Mouse (Mus musculus): Measurements from ENCODE around the gene Gpd2.

Gpd2 gene

DNA sequence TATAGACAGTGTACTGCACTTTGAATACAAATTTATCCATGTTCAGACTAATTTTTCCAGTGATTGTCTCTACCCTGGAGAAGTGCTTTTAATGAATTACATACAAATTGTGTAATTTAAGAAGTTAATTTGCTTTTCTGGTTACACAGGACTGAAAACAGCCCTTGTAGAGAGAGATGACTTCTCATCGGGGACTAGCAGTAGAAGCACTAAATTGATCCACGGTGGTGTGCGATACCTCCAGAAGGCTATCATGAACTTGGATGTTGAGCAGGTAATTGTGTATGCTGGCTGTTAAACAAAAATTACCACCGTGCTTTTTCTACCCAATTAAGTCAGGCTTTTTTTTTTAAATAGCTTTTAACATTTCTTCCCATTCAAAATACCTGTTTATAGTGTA lies 66.8 kb downstream of the Gpd2 start:
- no peak for DNase-seq

DNA sequence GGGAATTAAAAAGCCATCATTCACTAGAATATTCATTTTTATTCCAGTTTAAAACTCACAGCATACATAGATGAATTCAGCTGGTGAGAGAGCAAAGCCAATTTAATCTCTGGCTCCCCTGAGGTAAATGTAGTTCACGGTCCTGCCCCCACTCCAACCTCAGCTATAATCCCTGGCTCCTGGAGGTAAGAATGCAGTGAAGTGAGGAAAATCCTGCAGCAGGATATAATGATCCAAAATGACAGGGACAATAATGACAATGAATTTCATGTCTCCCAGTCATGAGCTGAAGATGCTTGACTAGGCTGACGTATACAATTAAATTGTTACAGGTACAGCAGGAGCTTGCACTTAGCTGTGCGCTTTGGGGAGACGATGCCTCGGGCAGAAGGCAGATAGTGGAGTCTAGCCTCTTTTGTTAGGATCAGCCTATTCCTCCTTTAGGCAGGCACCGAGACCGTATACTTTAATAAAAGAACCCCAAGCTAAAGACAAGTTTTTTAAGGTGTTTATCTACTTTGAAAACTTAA lies 74.9 kb downstream of the Gpd2 start:
- no peak for DNase-seq

DNA sequence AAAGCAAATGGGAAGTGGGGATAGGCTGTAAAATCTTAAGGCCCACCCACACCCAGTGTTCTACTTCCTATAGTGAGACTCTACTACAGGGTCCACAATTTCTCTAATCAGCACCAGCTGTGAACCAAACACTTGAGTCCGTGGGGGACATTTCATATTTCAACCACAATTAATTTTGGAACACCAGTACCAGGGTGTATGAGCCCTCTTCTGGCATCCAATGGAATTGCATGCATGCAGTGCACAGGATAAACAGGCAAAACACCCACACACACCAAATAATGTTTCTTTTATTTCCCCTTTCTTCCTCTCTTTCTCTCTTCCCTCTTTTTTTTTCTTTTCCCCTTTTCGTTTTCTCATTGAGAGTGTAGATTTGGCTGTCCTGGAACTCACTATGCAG lies 78.6 kb downstream of the Gpd2 start:
- no peak for DNase-seq

DNA sequence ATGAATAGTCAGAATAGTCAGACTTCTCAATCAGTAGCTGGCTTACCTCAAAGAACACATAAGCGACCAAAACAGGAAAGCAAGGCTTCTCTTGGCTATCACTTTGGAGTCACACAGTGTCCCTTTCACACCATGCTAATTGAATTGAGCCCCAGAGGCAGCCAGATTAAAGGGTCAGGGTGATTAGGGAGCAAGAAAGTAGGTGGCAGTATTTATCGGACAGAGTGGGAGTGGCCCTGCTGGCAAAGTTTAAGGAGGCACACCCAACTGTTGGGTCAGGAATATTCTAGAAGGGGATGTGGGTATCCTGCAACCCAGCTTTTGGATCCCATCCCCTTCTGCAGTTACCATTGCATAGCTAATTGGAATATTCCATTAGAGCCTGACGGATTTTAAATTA lies 80.9 kb downstream of the Gpd2 start:
- no peak for DNase-seq

DNA sequence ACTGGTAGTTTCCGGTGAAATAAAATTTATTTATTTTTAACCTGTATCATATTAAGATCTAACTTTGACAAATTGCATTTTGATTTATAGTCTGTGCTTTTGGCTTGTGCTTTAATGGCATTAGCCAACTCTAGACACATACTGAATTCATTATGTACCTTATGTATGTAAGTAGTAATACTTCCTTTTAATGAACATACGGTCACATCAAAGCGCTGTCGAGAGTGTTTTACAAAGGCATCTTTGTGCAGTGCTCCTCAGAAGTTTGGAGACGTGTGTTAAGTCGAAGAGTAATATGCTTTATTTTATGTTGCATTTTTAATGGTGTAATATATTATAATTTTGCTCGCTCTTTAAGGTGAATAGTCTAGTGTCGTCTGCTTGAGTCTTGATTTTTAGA lies 88.7 kb downstream of the Gpd2 start:
- DNase-seq, result no peak

DNA sequence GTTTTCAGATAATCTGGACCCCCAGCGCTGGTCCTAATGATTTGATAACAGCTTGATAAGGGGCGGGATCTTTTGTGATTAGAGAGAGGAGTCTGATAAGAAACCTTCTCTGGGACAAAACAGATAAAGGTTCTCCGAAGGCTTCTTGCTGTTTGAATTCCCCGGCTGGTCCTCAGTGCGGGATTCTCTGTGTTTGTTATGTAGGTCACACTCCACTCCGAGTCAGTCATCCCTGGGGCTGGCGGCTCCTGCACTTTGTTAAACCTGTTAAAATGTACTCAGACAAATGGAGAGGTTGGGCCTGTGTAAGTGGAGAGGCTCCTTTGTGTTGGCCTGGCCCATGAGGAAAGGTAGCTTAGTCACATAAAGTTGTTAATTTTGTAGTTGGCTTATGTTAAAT lies 91.9 kb downstream of the Gpd2 start:
- DNase-seq, result no peak

DNA sequence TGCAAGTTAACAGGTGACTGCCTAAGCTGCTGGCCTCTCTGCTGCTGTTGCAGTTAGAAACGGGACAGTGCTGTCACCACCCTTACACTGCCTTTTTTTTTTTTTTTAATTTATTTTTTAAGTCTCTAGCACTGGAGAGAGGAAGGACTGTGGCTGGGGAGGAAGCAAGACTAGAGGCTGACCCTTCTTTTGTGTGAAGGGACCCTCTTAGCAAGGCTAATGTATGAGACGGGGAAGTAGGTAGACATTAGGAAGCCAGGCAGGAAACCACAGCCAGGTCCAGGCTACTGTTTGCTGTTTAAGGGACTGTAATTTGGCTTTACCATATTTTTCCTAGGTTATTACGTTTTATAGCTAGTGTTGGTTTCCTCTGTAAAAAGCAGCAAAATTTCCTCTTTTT lies 93.4 kb downstream of the Gpd2 start:
- no peak for DNase-seq

GRCm38 (mm10) chr2:57331266-57331665 lies 93.8 kb downstream of the Gpd2 start:
- DNase-seq, result no peak

GRCm38 (mm10) chr2:57333481-57333880 lies 96.0 kb downstream of the Gpd2 start:
- DNase-seq, result no peak

DNA sequence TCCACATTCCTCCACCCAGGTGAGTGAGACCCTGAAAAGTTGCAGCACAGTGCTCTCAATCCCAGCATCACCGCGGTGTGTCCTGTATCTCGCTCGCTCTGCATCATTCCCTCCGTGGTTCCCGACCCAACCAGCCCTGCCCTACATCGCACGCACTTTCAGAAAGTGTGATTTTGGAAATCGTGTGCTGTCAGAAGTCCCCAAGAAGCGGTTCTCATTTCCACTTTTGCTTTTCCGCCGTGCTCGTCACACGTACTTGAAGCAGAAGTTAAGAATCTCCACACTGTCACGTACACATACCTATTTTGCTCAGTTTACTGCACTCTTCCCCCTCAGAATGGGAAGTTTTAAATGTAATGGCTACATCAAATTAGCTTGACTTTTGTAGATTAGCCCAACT lies 98.0 kb downstream of the Gpd2 start:
- no peak for DNase-seq

DNA sequence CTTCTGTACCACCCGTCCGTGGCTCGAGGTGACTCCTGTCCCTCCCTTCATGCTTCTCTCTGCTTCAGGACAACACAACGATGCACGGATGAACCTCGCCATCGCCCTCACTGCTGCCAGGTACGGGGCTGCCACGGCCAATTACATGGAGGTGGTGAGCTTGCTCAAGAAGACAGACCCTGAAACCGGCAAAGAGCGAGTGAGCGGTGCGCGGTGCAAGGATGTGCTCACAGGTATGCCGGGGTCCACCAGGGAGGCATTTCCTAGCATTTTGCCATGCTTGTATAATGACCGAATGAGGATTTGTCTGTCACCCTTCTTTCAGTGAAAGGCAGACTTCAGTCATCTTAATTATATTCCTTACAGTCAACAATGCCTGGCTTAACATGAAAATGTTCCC lies 101.3 kb downstream of the Gpd2 start:
- no peak for DNase-seq

DNA sequence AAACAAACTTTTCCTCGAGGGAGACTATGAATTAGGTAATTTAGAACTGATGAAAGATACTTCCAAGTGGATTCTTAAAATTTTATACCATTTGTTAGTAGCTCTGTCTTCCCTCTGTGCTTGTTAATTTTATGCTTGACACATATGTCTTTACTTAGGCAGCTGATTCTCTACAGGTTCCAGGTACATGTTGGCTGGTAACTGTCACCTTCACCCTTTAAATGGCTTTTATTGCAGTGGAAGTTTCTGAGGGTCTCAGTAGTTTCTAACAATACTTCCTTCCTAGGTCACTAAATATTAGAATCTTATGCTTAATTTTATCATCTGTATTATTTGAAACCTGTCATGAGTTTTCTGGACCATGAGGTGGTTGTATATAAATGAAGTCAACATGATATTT lies 105.5 kb downstream of the Gpd2 start:
- no peak for DNase-seq

DNA sequence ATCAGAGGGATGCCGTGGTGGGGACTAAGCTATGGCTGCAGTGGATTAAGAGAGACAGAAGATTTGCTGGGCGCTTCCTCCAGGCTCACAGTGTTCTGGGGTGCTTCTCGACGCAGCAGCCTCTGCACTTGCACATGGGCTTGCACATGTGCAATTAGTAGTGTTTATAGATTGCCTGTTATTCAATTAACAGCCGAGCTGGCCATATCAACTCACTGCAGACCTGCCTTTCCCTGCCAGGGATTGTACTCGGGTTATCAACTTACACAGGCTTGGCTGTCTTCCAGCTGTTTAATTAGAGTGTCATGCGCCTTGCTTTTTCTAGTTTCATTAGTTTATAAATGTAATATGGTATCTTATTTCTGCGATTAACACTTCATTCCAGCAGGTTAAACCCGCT lies 113.2 kb downstream of the Gpd2 start:
- DNase-seq, result no peak

GRCm38 (mm10) chr2:57353722-57354432 lies 116.4 kb downstream of the Gpd2 start:
- DNase-seq, result no peak

DNA sequence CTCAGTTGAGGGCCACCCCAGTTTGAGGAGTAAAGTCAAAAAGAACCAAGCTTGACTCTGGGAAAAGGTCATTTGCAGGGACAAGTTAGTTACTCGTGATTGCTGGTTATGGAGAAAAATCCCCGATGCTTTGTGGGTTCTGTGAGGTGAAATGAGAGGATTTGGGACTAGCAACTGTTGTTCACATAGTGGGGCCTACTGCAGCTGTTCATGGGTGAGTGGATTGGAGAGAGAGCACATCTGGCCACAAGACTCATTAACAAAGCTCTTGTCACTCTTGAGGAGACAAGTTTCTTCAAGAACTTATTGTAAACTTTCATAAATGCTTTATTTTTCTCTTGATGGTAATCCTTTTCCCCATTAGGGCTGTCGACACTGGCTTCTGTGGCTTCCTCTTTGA lies 117.4 kb downstream of the Gpd2 start:
- DNase-seq, result no peak

- DNase-seq, result no peak
Observed at GRCm38 (mm10) chr2:57356222-57356822, 118.9 kb downstream of the Gpd2 start.

- no peak for DNase-seq
Observed at GRCm38 (mm10) chr2:57362503-57362902, 125.1 kb downstream of the Gpd2 start.

DNA sequence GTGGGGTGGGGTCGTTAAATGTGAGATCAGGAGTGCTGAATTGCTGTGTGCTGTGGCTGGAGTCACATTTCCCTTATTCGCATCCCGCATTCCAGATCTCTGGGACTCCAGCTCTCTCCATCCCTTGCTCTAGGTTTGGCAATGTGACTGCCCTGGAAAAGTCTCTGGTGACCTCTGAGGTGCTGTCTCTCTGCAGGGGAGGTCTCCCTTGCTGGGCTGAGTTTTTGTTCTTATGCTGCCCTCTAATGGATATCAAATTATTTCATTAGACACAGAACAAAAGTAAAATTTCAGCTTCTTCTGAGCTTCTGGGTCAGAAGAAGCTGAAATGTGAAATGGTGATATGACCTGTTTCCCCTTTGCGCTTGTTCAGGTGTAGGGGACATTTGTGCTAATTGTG lies 137.2 kb downstream of the Gpd2 start:
- DNase-seq, result peak; percentile 16

DNA sequence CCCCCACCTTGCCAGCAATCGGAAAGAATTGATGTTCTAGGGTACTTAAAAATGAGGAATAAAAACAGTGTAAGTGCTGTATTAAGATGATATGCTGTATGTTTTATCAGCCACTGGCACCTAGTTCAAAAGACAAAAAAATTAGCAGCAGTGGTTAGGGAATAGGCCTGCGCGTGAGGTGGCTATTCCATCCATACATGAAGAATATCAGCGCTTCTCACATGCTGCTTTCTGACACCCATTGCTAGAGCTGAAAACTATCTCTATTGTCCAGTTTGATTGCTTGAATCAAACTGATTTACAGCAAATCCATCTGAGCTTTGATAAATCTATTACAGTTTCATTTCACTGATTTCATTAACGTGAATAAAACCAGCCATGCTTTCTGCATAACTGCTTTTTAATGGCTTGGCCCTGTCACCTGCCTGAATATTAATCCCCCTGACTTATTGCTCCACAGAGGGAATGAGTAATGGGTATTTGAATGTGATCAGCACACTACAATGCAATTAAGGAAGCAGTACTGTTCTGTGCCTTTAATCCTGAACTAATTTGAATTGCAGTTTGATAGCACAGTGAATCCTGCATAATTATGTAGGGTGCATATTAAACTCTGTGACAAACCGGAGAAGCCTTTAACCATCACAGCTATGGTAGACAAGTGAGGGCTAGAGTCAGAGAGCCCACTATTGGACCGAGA lies 137.9 kb downstream of the Gpd2 start:
- DNase-seq, result no peak

- DNase-seq, result no peak
Observed at GRCm38 (mm10) chr2:57378147-57378889, 140.9 kb downstream of the Gpd2 start.

DNA sequence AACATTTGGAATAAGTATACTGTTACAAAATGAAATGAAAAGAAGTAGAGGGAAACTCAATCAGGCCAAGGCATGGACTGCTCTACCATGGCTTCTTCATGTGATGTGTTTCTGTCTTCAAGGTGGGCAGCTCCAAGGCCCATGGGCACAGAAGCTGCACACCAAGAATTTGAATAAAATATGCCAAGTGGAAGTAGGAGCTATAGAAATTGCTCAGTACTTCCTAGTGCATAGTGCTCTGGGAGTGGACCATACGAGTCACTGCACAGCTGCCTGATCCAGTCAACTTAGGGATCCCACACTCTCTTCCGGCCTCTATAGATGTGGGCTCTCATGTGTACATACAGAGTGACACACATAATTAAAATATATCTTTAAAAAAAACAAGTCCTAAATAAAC lies 147.2 kb downstream of the Gpd2 start:
- DNase-seq, result no peak

- DNase-seq, result peak; percentile 27
Observed at GRCm38 (mm10) chr2:57387816-57388215, 150.4 kb downstream of the Gpd2 start.

DNA sequence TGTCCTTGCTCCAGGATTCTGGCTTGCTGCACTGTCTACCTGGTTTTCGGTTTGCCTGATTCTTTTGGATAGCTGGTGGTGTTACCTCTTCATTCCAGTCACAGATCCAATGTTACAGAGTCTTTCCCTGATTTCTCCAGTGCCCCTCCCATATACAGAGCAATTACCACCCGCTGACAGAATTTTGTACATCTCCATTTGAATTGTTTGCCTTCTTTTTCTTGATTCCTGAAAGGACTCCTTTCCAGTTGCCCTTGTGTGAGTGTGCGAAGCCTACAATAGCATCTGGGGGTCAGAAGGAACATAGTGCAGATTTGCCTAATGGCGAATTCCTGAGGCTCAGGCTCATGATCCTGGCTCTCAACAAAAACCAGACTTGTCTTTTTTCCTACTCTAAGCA lies 157.6 kb downstream of the Gpd2 start:
- no peak for DNase-seq

DNA sequence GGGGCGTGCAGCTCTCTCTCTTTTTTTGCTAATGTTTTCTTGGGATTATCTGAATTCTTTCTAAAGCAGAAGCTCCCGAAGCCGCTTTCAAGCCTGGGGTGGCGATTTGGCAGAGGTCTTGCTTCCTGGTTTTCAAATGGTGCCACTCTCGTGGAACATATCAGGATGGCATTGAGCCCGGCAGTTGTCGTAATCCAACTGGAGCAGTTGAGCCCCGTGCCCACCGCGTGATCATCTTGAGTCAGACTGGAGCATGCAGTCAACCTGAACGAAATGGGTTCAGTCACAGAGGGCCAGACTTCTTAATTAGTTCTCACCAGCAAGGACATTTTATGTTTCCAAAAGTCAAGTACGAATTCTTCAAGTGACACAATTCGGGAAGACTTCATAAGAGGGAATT lies 158.6 kb downstream of the Gpd2 start:
- DNase-seq, result no peak

Data from layer of hippocampus, adult 9-11 months (tissue).